Mouse (Mus musculus) kidney, adult 8-10 months (tissue): Measurements from ENCODE around the gene Doc2b.

ENCODE experiments used
- DNase-seq, 2 experiments: peaks; one replicate each; pipeline ENCODE4 v3.0.0; 2022

Gene Doc2b

DNA sequence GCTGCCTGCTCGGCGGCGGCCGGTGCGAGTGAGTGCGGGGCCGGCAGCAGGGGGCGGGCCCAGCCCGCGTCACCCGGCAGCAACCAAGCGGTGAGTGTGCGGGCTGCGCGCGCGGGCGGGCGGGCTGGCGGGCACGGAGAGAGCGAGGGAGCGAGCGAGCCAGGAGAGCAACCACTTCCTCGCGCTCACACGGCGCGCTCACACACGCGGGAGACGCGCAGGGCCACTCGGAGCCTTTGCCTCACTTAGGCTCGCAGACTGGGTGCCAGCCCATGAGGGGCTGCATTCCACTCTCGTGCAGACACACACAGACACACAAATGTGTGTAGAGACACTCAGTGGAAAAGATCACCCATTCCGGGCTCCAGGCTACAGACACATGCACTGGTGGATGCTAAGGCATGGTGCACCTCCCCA, at the start of gene Doc2b:
Gene Doc2b, minus strand, starts transcription at position 21 of the 417 bp plus-strand sequence.
- no peak for DNase-seq

DNA sequence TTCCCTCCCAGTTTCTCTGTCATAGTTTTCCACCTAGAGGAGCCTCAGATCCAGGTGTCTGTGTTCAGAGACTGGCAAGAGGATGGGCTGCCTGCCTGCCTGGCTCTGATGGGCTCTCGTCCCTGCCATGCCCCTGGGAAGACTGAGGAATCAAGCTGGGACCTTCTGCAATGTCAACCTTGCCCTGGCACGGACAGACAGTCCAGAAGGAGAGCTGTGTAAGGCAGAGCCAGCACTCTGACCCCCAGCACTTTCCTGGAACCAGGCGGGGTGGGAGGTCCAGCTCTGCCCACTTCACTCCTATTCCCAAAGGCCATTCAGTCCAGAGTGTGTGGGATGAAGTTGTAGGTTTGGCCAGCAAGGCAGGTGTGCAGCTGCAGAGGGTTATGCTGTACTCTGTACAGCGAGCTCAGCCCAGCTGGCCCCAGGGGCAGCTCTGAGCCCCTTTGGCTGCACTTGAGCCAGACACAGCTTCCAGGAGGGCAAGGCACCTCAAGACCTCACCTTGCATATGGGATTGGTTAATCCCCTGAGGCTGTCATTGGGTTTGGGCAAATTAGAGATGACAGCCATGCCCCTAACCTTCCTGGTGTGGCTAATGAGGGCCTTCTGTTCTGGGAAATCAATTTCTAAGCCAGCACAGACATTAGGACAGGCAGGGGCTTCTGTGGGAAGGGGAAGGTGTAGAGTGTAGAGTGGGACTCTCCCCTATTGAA, 47.2 kb upstream of the Doc2b start:
- DNase-seq, result no peak

DNA sequence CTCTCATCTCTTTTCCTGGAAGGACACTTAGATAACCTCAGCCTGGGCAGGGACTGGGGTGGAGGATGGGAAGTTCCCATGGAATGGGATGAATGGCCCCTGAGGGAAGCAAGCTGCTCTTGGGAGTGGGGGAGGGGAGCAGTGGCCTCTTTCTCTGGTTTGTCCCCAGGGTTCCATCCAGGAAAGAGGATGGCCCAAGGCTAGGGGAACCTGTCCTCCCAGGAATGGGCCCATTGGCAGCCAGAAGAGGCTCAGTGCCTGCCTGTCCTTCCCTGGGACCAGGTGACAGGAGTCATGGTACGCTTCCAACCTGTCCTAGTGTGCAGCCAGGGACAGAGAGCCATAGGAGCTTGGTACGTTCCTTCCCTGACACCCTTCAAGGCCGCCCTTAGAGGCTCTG, 45.7 kb upstream of the Doc2b start:
- DNase-seq, result no peak

DNA sequence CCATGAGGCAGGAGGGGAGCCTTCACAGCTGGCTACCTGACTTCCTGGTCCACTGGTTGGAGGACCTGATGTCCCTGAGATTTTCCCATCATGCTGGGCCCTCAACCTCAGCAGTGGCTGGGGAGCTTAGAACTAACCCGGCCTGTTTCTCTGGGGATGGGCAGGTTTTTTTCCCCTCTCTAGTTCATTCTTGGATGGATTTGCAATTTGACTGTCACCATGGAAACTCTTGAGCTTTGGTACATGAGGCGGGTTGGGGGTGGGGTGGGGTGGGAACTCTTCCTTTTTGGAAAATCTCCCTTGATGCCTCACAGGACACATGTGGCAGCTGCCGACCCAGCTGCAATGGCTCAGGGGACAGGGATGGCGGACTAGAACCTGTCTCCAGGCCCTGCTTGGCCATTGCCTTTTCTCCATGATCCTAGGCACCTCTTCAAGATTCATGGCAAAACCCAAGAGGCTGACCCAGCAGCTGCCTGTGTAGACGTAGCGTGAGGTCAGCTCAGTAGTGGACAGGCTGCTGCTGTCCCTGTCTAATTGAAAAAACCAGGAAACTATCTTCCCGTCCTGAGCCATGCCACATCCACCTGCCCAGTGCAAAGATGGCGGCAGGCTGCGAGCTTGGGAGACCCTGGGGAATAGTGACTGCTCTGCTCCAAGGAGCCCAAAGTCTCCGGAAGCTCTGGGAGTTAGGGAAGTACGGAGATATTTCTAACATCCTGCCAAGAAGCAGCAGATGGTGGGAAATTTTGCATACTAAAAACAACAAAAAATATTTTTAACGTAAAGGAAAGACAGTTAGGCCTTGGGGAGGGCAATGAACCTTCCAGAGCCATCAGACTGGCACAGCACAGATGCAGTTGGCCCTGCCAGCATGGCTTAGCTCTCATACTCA, 43.9 kb upstream of the Doc2b start:
- no peak for DNase-seq

DNA sequence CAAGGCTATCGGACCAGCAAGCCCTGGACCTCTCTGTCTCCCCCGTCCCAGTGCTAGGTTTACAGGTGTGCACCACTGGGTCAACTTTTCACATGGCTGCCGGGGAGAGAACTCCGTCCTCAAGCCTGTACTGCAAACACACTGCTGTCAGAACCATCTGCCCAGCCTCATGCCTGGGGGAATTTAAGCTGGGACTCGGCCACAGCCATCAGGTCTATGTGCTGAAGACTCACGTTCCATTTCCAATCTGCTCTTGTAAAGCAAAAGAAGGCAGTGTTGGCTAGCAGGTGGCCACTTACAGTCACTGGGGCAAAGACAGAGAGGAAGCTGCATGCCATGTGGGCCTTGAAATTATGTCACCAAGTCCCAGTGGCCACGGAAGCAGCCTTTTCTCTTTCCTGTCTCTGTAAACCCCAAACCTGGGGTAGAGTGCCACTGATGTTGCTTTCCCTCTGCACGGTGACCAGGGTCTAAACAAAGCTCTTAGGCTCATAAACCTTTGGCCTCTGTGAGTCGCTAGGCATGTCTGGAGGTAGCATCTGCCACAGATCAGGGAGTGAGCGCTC, 43.1 kb upstream of the Doc2b start:
- DNase-seq, result no peak

DNA sequence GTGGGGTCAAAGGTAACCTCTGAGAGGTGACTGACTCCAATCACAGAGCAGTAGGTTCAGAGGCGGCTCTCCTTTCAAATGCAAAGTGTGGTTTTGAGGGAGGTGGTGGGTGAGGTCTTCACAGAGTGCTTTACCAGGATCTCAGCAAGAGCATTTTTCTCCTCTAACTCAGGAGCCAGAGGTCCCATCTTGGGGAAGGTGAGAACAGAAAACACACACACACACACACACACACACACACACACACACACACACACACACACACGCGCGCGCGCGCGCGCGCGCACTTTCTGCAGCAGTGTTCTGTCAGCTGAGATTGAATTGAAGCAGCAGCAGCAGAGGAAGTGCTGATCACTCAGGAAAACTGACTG, 40.4 kb upstream of the Doc2b start:
- no peak for DNase-seq

DNA sequence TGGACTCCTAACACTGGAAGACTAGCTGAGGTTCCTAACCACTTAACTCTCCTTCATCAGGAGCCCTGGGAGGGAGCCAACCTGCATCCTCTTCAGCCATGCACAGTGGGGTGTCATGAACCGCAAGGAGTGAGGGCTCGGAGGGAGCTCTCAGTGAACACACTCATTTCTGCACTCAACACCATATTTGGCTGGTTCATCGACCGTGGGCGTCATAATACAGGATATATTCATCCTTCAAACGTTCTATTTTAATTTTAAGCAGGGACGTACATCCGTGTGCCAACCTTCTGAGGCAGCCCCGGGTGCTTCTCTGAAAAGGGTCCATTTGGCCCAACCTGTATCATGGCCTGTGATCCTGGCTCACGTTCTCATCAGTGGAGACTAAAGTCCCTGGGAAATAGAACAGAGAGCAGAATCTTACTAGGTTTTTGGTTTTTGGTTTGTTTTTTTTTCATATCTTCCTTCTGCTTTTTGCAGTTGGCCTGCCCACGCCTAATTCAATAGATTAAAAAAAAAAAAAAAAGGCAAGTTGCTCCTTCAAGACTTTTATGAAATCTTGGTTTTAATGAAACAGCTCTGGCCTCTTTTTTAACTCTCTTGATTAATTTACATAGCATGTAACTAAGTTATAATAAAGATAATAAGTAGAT, 39.9 kb upstream of the Doc2b start:
- no peak for DNase-seq

DNA sequence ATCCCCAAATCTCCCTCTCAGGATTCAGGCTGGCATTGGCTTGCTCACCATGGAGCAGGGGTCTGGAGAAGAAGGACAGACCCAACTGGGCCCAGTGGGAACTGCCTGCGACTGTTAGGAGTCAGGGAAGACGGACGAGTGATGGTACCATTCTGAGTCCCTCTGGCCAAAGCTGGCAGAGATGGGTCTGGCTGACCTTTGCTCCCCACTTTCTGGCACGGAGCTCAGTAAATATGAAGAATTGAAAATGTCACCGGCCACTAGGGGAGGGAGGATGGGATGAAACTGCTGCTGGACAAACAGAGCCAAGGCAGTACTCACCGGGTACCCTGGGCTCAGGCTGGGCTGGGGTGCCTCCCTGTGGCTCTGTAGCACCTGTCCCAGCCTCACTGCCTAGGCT, 37.2 kb upstream of the Doc2b start:
- DNase-seq, result peak in 1 of 2 experiments; percentile 41

DNA sequence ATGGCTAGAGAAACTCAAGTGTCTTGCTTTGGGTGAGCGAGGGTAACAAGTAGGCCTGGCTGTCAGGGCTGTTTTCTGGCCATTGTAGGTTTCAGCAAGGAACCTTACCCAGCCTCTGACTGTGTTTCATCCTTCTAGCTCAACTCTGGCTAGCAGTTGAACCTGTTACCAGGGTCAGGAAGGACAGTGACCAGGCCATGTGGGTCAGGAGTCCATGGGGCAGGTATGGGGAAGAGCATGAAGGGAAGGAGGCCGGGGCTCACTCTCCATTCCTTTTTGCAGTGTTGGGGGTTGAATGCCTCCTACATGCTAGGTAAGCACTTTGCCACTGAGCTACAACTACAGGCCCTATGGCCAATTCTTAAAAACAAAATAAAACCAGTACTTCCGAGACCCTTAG, 34.5 kb upstream of the Doc2b start:
- DNase-seq, result peak; percentile 22 to 47

DNA sequence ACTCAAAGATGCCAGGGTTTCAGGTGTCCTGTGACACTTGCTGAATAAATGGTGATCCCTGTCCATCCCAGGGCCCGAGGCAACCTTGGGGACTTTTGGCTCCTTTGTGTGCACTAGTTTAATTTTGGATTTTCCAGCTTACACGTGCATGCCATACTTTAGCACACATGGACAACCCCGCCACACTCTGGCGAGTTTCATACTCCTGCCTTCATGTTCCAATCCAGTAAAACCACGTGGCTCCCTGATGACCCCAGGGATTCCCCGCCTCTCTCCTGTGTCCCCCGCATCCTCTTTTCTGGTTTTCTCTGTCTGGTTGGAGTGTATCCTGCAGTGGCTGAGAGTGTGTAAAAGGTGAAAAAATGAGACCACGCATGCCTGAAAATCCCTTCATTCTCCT, 31.6 kb upstream of the Doc2b start:
- DNase-seq, result no peak

DNA sequence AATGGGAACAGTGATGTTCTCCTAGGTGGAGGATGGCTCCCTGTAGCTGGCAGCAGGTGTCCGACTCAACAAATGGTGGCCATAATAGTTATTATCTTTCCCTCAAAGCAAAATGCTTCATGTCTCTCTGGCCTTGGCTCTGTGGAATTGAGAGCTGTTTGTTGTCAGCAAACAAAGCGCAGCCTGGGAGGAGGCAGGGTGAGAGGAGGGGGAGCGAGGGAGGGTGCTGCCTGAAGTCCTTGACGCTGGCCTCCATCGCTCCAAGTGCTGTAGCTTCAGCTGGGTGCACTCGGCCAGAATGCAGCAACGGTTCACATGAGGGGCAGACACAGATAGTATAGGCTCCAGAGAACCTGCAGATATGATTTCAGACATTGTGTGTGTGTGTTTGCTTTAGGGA, 27.7 kb upstream of the Doc2b start:
- no peak for DNase-seq

DNA sequence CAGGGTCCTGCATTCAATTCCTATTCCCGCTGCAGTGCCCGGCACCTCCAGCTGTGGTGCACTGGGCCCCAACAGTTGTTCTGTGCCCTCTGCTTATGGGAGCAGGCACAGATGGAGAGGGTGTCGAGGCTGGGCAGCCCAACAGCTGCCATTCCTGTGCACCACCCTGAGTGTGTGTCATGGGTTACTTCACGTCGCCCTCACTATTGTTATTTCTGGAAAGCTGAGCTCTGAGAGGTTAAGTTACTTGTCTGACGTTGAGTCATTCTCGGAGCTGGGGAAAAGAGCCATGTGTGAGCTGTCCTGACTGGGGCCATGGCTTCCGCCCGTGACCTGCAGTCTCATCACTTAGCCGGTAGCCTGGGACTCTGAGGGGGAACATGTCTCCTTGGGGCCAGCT, 17.2 kb upstream of the Doc2b start:
- no peak for DNase-seq

DNA sequence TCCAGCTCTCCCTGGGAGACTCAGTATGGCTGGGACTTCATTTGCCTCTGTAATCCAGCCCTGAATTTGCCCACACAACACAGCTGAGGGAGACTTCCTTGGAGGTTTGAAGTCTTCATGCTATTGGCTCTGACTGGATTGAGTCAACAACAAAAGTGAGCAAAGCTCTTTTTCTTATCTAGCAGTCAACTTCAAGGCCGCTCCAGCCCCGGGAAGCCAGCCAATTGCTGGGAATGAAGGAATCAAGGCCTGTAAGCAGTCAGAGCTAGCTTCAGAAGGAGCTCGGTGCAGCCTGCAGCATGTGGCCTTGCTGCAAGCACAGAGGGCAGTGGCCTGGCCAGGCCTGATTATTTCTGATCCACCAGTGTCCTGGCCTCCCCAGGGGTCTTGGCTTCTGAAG, 16.1 kb upstream of the Doc2b start:
- DNase-seq, result peak; percentile 73 to 81

DNA sequence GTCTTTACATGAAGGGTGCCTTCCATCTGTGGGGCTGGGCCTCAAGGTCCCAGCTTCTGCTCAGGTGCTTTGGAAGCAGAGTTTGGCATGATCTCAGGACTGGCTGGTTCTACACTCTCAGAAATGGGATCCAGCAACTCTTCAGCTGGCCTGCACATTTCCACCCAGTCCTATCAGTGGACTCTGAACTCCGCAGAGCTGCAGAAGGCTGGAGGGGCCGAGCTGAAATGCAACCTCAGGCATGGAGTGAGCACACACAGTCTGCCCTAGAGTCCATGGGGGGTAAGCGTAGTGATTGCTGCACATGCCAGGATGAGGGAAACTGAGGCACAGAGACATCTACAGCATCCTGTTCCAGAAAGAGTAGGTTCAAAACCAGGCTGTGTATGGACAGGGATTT, 14.7 kb upstream of the Doc2b start:
- no peak for DNase-seq

DNA sequence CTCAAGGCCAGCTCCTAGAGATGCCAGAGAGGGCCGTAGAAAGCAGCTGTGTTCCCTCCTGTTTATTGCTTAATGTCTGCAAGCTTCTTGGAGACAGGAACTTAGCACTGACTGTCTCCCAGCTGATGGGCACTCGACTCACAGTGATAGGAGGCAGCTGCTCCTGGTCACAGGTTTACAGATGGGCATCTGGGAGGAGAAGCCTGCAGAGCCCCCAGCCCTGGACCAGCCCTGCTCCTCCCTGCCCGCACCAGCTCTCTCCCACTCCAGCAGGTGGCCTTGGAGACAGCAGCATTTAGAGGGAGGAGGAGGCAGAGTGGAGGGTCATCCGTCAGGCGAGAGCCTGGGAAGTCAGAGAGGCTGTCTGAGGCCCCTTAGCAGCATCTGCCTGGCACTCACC, 11.6 kb upstream of the Doc2b start:
- no peak for DNase-seq

DNA sequence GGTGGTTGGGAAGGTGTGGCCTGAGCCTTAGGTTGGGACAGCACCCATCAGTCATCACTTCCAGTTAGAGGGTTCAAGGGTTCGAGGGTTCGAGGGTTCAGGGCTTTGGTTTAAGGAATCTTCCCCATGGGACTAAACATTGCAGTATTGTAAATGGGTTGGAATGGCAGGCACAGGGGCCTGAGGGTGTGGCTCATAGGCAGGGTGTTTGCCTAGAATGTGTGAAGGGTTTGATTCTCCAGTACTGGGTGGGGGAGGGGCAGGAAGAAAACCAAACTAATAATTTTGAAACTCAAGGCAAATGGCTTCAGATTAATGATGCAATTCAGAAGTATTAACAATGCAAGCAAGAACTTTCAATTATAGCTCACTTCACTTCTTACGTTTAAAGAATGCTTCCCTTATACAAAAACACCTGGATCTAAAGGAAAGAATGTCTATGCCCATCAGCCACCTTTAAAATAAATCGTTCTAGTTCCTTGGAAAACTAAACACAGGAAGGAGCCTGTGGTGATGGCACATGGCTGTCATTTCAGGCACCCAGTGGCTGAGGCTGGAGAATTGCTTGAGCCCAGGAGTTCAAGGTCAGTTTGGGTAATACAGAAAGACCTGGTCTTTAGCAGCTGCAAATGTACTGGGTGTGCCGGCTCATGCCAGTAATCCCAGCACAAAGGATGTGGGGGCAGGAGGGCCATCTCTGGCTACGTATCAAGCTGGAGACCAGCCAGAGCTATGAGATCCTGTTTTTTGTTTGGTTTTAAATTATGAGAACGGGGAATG, 6.1 kb upstream of the Doc2b start:
- DNase-seq, result no peak

DNA sequence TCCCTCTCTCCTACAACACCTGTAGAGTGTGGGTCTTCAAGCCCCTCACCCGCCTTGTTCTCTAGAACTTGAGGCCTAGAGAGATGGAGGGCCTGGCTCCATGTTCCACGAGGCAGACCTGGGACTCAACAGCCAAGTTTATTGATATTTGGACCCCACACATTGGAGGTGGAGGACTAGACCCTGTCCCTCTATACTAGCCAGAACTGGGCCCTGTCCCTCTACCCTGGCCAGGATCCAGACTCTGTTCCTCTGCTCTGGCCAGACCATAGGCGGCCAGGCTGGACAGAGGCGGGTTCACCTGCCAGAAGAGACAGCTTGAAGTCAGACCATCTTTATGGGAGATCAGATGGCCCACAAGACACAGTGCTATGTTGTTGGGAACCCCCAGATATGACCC, 5.5 kb upstream of the Doc2b start:
- no peak for DNase-seq

DNA sequence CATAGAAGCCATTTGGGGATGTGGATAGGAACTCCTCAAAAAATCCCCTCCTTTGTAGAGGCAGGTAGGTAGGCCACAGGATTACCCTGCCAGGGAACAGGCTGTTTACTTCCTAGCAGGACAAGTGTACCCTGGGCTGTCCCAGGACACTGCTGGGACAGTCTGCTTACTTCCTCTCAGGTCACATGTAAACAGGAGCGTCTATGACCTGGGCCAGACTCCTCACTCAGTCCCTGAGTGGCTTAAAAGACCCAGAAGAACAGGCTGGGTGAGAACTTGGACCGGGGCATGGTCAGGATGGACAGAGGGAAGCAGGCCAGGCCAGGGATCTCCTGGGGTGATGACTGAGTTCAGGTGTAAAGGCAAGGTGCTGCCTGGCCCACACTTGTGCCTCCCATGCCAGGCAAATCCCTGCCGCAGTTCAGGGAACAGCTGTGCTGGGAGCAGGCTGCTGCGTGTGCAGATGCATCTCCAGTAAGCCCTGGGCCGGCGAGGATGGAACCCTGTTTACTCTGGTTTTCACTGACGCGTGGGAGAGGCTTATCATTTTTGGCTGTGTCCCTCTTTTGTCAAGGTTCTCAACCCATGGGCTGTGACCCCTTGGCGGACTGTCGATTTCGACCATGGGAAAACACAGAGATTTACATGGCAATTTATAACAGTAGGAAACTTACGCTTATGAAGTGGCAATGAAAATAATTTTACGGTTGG, 842 bp upstream of the Doc2b start:
- no peak for DNase-seq

DNA sequence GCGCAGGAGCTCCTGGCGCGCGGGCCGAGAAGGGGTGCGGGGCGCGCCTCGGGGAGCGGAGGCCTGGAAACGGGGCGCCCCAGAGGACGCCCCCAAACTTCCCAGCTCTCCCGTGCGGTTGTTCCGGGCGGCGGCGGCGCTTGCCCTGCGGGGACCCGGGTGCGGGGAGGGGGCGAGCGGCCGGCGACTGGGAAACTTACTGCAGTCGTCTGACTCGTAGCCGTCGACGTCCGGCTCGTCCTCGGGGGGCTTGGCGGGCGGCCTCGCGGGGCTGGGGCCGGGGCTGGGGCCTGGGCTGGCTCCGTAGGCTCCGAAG, 570 bp downstream of the Doc2b start:
- DNase-seq, result no peak

DNA sequence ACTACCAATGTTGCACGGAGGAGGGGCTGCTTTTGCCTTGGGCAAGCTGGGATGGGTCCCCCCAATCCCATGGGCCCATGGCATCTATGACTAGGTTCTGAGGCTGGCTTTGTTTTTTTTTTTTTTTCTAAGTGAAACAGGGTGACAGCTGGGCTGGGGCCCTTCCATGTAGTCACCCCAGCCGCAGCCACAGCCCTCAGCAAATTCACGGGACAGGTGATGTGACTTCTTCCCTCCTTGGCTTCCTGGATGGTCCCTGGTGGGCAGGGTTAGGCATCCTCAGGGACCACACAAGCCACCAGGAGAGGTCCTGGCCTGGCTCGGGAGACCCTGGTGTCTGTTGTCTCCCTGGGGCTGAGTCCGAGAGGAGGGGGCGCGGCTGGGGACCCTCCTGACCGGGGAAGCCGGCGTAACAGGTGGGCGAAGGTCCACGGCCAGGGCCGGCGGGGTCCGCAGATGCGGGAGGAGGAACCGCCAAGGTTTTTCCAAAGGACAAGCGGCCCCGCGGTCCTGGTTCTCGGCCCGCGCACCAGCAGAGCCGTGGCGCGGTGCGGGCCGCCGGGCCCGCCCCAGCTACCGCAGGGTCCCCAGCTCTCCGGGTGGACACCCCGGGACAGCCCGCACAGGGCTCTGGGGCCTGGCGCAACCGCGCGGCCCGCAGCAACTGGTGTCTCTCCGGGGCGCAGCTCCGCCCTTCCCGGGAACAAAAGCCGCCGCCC, 1.1 kb downstream of the Doc2b start:
- no peak for DNase-seq

DNA sequence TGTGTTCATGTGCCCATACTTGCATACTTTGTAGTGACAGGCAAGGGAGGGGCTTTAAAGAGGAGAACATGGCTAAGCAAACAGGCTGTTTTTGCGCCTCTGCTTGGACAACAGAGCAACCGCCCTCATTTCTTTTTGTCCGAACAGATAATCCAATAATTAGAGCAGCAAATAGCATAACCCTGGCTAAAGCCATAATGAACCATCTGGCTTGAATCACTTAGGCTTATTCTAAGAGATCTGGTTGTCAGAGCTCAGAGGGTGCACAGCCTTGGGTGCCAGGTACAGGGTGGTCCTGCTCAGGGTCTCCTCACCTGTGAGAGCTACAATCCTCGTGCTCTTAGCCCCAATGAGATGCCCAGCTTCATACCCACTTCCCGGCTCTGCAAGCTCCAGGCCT, 2.5 kb downstream of the Doc2b start:
- no peak for DNase-seq

DNA sequence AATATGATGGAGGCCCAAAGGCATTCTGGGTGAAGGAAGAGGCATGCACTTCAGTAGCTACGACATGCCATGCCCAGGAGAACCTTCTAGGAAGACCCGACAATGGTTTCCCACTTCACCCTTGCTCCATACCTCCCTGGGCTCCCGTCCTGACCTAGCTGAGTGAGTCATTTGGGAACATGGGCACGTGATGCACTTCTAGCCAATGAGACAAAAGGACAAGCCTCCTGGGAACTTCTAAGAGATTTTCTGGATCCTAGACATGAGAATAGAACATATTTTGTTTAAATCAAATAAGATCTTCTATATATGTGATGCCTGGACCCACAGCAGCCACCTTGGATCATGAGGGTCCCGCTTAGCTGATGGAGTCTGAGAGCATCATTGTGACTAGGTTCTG, 3.3 kb downstream of the Doc2b start:
- no peak for DNase-seq
